Mouse (Mus musculus): ENCODE results near the gene Adh6a.

Gene Adh6a

DNA sequence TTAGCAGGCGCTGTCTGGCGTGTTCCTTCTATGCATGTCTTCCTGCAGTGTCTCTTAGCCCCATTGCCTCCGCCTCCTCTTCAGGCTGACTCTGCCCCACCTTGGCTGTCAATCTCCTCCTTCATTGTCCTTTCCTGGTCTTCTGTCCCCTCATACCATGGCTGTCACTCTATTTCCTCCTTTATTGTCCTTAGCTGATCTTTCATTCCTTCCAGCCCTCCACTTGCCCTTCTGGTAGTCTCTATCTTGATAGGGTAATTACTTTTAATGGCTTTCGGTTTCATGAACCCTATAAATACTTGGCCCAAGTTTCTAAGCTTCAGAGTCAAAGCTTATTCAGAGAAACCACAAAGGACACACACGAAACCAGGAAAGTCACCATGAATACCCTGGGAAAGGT, at the start of gene Adh6a:
Adh6a (plus strand) TSS at position 322 of the 400 bp plus-strand sequence.
- no peak for DNase-seq (ENCODE audit: low read depth, low spot score)

DNA sequence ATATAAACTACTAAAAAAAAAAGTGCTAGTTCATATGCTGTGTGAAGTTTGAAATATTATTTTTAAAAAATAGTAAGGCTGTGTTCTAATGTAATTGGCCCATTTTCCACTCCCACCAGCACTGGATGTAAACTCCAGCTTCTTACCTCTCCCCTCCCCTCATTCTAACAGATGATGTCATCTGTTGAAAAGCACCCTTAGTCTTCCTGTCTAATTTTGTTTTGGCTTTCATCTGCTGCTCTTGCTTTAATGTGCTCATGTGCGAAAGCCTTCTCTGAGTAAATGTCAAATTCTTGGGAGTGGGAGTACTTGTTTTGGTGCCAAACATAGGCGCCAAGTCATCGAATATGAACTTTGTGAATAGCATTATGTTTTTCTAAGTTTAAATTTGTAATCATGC, 48.4 kb upstream of the Adh6a start:
- no peak for DNase-seq (ENCODE audit: low read depth, low spot score)

DNA sequence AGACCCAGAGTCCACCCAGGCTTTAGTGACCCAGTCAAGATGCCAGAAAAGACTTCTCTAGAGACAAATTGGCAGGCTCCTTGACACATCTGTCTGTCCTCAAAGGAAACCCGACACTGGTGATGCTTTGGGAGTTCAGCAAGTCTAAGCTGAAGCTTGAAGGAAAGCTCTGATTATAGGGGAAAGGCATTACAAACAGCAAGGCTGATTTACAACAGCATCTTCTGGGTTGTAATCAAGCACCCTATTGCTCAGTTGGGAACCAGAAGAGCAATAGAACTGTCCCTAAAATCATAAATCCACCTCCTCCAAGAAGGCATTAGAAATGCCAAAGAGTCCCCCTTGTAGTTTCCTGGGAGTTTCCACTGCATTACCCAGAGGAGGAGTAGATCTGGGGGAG, 42.6 kb upstream of the Adh6a start:
- no peak for DNase-seq (ENCODE audit: low read depth, low spot score)

DNA sequence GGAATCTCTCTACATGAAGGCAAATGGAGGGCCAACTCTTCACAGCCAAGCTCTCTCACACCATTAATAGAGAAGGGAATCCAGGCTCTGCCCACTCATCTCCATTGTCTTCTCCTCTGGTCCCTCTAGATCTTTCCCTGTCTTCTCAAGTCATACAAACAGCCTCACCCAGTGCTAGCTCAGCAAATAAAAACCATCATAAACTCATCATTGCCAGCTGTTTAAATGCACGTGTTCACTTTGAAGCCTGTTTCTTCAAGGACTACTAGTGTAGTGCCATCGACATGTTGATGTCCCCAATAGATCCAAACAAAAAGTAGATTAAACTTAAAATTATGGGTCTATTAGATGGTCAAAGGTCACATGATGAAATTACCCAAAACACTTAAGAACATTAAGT, 41.8 kb upstream of the Adh6a start:
- no peak for DNase-seq (ENCODE audit: low read depth, low spot score)

DNA sequence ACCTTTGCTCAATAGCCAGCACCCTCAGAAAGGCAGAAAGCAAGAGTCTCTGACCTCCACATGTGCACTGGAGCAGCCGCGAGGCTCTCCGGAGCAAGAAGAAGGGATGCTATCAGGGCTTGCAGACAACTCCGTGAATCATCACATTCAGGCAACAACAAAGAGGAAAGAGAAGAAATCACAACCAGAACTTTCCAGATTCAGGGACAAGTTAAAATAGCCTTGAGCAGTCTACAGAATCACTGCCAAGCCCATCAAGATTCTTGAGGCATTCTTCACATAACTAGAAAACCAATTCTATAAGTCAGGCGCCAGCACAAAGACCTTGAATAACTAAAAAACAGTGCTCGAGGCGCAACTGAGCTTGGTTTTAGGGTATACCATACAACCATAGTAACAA, 40.0 kb upstream of the Adh6a start:
- DNase-seq (ENCODE audit: low read depth, low spot score), result no peak

DNA sequence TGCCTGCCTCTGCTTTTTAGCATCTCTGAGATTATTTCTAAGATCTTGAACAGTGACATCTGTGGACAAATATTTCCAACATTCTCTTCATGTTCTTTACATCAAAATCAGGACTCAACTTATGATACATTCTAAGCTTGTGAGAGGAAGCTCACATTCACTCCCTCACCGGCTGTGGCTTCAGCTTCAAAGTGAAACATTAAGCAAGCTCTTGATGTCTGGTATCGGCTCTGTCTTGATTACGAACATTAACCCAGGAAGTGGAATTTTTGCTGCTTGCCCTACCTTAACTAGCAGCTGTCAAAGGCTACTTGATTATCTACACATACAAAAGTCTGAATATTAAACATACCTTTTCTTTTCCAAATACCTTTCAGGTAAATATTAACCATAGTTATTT, 38.0 kb upstream of the Adh6a start:
- DNase-seq (ENCODE audit: low read depth, low spot score), result no peak

DNA sequence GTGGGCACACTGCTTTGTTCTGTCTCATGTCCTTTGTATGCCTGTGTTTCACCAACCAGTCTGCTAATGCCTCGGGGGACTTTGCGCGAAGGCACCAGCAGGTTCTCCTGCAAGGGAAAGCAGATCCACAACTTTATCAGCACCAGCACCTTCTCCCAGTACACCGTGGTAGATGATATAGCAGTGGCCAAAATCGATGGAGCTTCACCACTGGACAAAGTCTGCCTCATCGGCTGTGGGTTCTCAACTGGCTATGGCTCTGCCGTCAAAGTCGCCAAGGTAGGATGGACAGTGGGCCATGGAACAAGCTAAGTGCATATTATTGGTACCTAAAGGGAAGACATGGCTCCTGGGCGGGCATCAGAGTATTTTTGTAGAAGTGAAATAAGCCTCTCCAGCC, 30.5 kb upstream of the Adh6a start:
- DNase-seq (ENCODE audit: low read depth, low spot score), result no peak

DNA sequence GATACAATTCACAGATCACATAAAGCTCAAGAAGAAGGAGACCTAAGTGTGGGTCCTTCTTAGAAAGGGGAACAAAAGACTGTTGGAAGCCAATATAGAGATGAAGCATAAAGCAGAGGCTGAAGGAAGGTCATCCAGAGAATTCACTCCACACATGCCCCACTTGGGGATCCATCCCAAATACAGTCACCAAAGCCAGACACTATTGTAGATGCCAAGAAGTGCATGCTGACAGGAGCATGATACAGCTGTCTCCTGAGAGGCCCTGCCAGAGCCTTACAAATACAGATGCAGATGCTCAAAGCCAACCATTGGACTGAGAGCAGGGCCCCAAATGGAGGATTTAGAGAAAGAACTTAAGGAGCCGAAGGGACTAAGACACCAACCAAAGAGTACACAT, 29.3 kb upstream of the Adh6a start:
- no peak for DNase-seq (ENCODE audit: low read depth, low spot score)

DNA sequence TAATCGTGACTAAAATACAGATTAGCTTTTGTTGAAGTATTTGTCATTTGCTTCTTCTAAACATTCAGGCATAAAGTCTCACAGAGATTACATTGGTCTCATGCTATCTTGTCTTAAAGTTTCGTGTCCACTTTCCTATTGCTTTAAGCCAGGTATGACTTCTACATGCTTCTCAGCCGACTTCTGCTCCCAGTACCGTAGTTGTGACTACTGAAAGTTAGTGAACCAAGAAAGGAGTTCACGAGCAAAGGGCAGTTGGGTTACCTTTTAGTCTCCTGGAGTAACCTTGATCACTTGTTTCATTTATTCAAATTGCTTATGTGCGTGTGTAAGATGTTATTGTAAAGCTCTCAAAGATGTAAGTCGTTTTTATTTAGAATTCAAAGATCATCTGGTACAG, 27.1 kb upstream of the Adh6a start:
- no peak for DNase-seq (ENCODE audit: low read depth, low spot score)

DNA sequence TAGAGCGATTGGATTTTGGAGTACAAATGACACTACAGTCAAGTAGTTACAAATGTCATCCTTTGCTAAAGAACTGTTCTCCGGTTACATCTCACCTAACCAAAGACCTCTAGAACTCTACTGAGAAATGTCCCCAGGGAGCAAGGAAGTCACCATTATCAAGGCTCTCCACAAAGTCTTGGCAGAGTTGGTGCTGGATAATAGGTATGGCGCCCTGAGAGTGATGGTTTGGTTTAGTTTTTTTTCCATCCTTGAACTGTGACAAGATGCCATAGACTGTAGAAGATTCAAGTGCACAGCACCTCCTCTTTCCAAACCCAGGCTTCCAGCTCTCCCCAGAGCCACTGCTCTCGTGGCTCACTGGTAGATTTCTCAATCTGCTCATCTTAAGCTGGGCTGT, 25.4 kb upstream of the Adh6a start:
- no peak for DNase-seq (ENCODE audit: low read depth, low spot score)

DNA sequence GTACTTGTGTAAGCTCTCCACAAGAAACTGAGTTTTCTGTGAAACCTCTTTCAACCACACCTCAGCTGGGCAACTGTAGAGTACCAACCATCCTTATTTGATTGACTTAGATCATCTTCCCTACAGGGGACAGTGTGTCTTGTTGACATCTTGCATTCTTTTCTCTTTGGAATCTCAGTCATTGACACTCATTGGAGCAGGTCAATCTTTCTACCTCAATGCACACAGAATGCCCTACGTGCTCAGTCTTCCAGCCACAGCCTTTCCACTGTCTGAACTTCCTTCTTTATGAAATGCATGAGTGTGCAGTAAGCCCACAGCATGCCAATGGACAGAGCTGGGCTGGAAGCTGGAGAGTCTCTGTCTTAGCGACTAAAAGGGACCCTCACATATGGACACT, 22.4 kb upstream of the Adh6a start:
- no peak for DNase-seq (ENCODE audit: low read depth, low spot score)

DNA sequence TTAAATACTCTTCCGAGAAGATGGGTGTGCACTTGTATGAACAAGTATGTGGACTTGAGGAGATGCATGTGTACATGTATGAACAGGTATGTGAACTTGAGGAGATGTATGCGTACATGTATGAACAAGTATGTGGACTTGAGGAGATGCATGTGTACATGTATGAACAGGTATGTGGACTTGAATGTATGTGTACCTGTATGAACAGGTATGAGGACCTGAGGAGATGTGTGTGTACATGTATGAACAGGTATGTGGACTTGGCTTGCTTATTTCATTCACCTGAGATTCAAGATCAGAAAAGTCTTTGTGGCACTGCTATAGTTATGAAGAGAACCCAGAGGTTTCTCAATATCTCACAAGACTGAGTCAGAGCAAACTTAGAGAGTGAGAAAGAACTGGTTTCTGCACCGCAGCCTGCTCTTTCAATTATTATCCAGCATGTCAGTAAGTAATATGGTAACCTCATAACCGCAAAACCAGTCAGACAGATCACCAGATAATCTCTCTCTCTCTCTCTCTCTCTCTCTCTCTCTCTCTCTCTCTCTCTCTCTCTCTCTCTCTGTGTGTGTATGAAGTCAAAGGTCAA, 21.5 kb upstream of the Adh6a start:
- no peak for DNase-seq (ENCODE audit: low read depth, low spot score)

DNA sequence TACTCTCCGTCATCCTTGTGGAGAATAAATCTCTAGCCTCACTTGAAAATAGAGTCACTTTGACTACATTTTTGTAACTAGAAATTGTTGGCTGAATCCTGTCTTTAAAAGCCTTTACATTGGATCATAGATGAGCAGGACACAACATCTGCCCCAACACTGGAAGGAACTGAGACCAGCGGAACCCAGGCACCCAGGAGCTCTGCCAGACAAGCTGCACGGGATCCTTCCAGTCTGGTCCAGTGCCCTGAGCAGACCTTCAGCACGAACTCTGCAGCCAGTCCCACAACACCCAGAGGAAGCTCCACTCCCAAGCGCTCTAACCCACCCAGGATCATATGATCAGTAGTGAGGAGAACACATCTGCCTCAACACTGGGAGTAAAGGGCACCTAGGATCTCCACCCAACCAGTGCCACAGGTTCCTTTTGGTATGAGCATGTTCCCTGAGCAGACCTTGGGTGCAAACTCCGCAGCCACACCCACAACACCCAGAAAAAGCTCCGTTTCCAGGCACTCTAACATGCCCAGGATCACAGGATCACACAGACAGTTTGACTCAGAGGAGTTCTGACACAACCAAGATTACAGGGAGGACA, 19.7 kb upstream of the Adh6a start:
- no peak for DNase-seq (ENCODE audit: low read depth, low spot score)

DNA sequence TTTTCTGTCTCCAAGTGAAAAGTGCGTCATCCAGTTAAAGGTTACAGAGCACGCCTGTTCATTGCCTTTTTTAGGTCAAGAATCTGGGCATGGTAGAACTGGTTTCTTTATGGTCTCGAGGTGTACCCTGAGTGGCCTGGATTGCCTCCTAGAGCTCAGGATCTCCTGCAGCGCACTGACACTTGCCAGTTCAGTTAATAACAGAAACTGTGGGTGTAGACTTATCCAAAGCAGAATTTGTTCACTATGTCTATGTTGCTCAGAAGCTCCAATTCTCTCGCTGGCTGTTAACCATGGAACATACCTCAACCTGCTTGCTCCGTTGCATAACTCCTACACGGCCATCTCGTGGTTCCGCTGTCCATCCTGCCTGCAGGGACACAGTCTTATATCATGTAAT, 13.0 kb upstream of the Adh6a start:
- DNase-seq (ENCODE audit: low read depth, low spot score), result no peak

DNA sequence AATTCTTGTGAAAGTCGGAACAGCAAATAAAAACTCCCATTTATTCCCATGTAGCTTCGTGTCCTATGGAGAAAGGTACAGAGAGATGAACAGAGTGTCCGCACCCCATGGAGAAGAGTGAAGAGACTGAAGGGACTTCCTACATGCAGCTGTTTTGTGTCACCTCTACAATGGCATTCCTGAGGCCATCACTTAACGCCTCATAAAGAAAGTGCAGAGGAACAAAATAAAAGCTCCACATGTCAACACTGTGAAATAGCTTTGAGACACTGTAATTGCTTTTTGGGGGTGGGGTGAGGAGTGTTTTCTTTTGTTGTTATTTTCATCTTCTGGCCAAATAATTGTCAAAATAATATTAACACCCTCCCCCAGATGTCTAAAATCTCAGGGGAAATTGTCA, 10.4 kb upstream of the Adh6a start:
- no peak for DNase-seq (ENCODE audit: low read depth, low spot score)

DNA sequence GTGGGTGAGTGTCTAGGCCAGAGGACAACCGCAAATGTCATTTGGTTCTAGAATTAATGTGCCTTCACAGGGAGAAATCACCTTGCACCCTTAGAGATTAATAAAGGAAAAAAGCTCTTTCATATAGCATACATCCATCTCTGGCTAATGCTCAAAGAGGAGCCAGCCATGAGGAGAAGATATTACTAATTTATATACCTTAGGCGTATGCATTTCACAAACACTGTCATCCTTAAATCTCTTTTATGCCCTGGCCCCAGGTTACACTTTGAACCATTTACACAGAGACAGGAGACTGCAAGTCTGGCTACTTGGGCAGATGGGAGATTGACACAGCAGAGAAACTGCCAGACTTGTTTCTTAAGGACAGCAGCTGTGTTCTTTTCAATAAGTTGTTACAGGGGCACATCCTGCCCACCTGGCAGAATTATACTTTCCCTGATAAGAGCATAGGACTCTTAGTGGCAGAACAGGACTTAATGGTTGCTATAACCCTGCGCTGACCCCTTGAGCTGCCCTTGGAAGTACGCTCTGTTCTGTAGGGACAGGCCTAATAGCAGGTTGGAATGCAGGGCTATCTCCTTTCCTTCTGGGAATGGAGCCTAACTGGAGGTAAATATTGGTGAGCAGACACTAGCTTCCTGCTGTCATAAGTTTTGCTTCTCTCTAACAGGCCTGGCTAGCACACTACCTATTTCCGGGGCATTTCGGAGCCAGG, 9.2 kb upstream of the Adh6a start:
- no peak for DNase-seq (ENCODE audit: low read depth, low spot score)

DNA sequence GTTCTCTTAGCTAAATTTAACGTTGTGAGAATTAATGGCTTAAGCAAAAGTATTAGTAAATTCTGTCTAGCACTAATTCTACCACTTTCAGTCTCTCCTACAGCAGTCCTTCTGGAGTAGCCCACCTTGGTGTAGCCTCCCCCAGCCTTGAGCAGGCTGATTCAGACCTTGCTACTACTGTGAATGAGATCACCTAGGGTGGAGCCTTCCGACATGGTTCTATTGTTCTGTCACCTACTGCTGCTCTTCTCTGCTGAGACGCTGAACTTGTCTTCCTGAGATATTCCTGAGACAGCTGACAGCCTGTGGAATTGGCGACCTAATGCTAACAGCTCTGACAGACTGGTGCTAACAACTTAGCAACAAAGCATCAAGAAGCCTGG, 8.6 kb upstream of the Adh6a start:
- no peak for DNase-seq (ENCODE audit: low read depth, low spot score)

DNA sequence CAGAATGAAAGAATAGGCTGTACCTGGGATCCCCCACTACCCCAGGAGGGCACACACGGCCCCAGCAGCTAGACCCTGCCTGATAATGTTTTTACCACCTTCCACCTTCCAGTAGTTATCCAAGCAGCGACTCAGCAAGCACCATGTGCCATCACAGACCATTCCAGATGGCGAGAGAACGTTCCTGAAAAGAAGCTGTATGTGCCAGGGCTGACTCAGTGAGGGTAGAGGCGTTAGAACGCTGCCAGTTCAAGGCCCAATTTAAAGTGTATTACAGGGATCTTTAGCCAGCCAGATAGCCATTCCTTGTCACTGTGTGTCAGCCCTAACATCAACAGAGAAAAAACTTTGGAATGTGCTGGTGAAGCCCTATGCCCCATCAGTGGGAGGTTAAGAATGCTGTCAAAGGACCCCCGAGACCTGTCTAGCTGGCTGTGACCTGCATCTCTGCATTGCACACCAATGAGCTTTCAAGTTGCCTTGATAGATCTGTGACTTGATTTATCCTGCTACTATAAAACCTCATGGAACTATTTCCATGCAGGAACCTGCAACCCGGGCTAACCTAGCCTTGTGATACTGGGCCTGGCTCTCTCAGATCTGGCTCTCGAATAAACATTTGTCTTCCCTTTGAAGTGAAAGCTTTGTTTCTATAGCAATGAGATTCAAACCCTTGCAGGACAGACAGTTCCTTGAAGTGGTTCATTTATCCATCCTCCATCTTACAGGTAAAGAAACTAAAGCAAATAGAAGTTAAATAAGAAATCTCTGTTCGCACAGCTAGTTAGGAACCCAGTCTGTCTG, 7.4 kb upstream of the Adh6a start:
- no peak for DNase-seq (ENCODE audit: low read depth, low spot score)

DNA sequence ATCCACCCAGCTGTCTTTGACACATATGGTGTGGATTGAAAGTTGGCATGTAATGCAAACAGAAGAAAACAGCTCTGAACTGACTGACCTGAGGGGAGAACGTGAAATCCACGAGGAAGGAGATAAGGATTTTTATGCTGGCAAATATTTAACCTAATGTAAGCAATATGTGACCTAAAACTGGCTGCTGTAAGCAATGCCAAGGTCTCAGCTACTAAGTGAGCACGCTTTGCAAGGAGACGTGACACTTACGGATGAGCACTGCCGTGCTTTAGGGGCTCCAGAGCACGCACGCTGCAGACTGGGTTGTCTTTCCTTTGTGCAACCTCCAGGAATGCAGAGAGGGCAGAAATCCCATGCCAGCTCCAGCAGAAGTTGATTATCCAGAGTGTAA, 6.8 kb upstream of the Adh6a start:
- no peak for DNase-seq (ENCODE audit: low read depth, low spot score)

DNA sequence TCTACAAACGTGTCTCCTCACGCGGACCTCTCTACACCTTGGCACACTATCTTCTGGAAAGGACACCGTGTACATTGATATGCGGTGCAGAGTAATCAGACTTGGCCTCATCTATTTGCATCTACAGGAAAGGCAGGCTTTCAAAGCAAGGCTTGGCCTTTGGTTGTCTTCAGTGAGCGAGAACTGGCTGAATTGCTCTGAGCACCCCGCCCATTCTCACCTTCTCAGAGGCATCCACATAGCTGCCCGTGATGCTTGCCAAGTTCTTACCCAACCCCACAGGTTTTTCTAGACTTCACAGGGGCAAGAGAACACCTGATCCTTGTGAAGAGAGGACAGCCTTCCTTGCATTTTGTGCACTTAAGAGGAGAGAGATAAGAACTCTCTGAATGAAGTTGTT, 3.2 kb upstream of the Adh6a start:
- DNase-seq (ENCODE audit: low read depth, low spot score), result no peak

DNA sequence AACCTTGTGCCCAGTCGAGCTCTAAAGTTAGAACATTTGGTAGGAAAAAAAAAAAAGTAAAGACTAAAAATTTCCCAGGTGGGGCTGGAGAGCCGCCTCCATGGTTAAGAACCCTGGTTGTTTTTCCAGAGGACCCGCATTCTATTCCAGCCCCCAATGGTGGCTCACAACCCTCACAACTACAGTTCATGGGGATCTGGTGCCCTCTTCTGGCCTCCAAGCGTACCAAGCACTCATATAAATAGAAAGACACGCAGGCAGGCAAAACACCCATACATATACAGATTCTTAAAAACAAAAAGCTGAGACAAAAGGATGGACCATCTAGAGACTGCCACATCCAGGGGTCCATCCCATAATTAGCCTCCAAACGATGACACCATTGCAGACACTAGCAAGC, 2.1 kb upstream of the Adh6a start:
- peak; percentile 22 for DNase-seq (ENCODE audit: low read depth, low spot score)

DNA sequence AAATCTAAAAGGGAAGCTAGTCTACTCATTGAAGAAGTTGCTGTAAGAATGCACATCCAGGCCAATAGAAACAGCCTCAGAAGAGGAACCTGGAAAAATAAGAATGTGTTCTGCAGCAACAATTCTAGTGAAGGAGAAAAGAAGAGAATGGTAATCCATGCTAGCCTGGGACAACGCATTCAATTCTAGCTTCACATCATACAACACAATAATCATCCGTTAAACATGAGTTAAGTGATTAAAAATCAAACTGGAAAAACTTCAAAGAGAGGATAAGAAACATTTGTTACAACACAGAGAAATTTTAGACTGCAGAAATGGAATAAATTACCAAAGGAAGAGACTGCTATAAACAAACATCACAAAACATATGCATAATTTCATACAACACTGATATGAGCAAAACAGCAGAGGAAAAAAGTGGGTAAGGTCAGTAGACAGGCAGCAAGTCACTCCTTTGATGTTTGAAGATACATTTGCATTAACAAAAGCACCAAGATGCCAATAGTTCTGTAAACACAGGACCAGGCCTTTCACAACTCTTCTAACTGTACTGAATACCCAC, 3.9 kb downstream of the Adh6a start:
- DNase-seq (ENCODE audit: low read depth, low spot score), result no peak
